Mouse (Mus musculus) stomach, embryonic 14.5 days (tissue): ENCODE results near the gene Arrb2. TPM values are rescaled to one million over a fixed set of nuclear protein-coding genes. Genes with fewer than 3 reads are reported as not detected.
"Not testable (repeated sequence)": the region's sequence is repeated elsewhere in the genome, so short reads cannot be mapped to it uniquely, and the experiment has no call there.

Experiments
- ATAC-seq: fragments of 200-750 bp; cut with Nextera tagmentation; 2 replicates; pipeline ENCODE4 v1.8.0; 2017; ENCODE audit warnings: low read depth, moderate TSS enrichment; ENCODE audit not compliant: insufficient number of reproducible peaks, insufficient read depth, low FRiP score
- H3K27ac ChIP-seq: fragments of 300-500 bp; sonication (generic); 2 replicates; pipeline ENCODE4 v1.5.1; 2014; ENCODE audit warnings: mild to moderate bottlenecking, low read length, moderate library complexity, mixed read lengths
- H3K27me3 ChIP-seq: fragments of 300-500 bp; sonication (generic); 2 replicates; pipeline ENCODE4 v1.6.1; 2014; ENCODE audit warnings: low read length, control low read depth, mixed read lengths; ENCODE audit not compliant: control insufficient read depth, insufficient read depth
- H3K36me3 ChIP-seq: fragments of 300-500 bp; sonication (generic); 2 replicates; pipeline ENCODE4 v1.6.1; 2014; ENCODE audit warnings: mild to moderate bottlenecking, control low read depth, low read length, moderate library complexity, mixed read lengths; ENCODE audit not compliant: control insufficient read depth, insufficient read depth
- H3K4me1 ChIP-seq: fragments of 300-500 bp; sonication (generic); 2 replicates; pipeline ENCODE4 v1.6.1; 2014; ENCODE audit warnings: low read length, control low read depth, mixed read lengths; ENCODE audit not compliant: control insufficient read depth, insufficient read depth
- H3K4me2 ChIP-seq: fragments of 300-500 bp; sonication (generic); replicated peaks from 2 replicates; pipeline ENCODE4 v1.6.1; 2014; ENCODE audit warnings: low read depth, low read length, control low read depth
- H3K4me3 ChIP-seq: fragments of 300-500 bp; sonication (generic); 2 replicates; pipeline ENCODE4 v1.5.1; 2014; ENCODE audit warnings: low read depth, low read length, control low read depth
- H3K9ac ChIP-seq: fragments of 300-500 bp; sonication (generic); replicated peaks from 2 replicates; pipeline ENCODE4 v1.6.1; 2014; ENCODE audit warnings: low read depth, mild to moderate bottlenecking, control low read depth, low read length, moderate library complexity, mixed read lengths
- H3K9me3 ChIP-seq: fragments of 300-500 bp; sonication (generic); 2 replicates; pipeline ENCODE4 v1.6.1; 2016; ENCODE audit warnings: low read depth, low read length, control low read depth; ENCODE audit not compliant: control insufficient read depth
- WGBS: fragments of 180-500 bp; shearing (Covaris S2); extraction: QIAGEN DNeasy Blood & Tissue Kit; methylation state at CpG from one replicate; pipeline ENCODE4 v1.1.7; 2014; 5-methylcytosine and 5-hydroxymethylcytosine counted together
- polyA plus RNA-seq: library from polyadenylated mRNA; unstranded; fragments of >200 nt; fragmentation: Nextera tagmentation; extraction: Ambion mirVana; gene quantifications from 2 replicates; pipeline ENCODE4 v1.2.1, GENCODE M21; 2014

The Arrb2 gene
- polyA plus RNA-seq, 1 experiment from 2014 or later, result 15.9 TPM

- Histone ChIP-seq H3K36me3 (no peaks in the 10 kb centered on the region), H3K27me3 (no peaks in the 10 kb centered on the region)
- WGBS, result 2% methylated on average over 3 of the region's 3 CpGs
Measured at GRCm38 (mm10) chr11:70413961-70414360, 18.5 kb upstream of the Arrb2 start.

GRCm38 (mm10) chr11:70418199-70418598 lies 14.2 kb upstream of the Arrb2 start:
- 62% methylated on average over 4 of the region's 4 CpGs for WGBS
- Histone ChIP-seq H3K4me3 (no peak overlapping the region), H3K4me2 (no peak overlapping the region), H3K9me3 (no peaks in the 10 kb centered on the region), H3K4me1 (no peaks in the 10 kb centered on the region), H3K9ac (no peak overlapping the region), H3K27me3 (no peaks in the 10 kb centered on the region), H3K36me3 (no peaks in the 10 kb centered on the region), H3K27ac (no peak overlapping the region)
- ATAC-seq, result no peak

More at GRCm38 (mm10) chr11:70413961-70414360, 18.5 kb upstream of the Arrb2 start:
- ATAC-seq, result no peak
- H3K27ac ChIP-seq, result no peak overlapping the region
- no peak overlapping the region for H3K4me2 ChIP-seq
- no peaks in the 10 kb centered on the region for H3K9me3 ChIP-seq
- H3K4me1 ChIP-seq, result peaks cover 2% of the 10 kb centered on the region
- H3K9ac ChIP-seq, result no peak overlapping the region
- no peak overlapping the region for H3K4me3 ChIP-seq

- WGBS, result 34% methylated on average over 5 of the region's 5 CpGs
- H3K4me1 ChIP-seq, result no peaks in the 10 kb centered on the region
- H3K9ac ChIP-seq, result no peak overlapping the region
- H3K27me3 ChIP-seq, result no peaks in the 10 kb centered on the region
- H3K27ac ChIP-seq, result no peak overlapping the region
- no peak overlapping the region for H3K4me3 ChIP-seq
- no peak for ATAC-seq
- no peak overlapping the region for H3K4me2 ChIP-seq
- no peaks in the 10 kb centered on the region for H3K36me3 ChIP-seq
- no peaks in the 10 kb centered on the region for H3K9me3 ChIP-seq
Measured at GRCm38 (mm10) chr11:70419486-70419885, 12.9 kb upstream of the Arrb2 start.

GRCm38 (mm10) chr11:70426598-70426997 lies 5.8 kb upstream of the Arrb2 start:
- H3K4me2 ChIP-seq, ATAC-seq, H3K27ac ChIP-seq, H3K9me3 ChIP-seq, H3K36me3 ChIP-seq, H3K4me3 ChIP-seq, H3K9ac ChIP-seq, H3K27me3 ChIP-seq, H3K4me1 ChIP-seq: not testable (repeated sequence)
- WGBS, result 78% methylated on average over 6 of the region's 6 CpGs

GRCm38 (mm10) chr11:70431574-70431973 lies 861 bp upstream of the Arrb2 start:
- Histone ChIP-seq H3K9ac (0 out of 2 replicates have a peak overlapping the region, but pooled peaks have one; percentile 18), H3K36me3 (no peaks in the 10 kb centered on the region; the same call in 1 of the 2 replicates), H3K4me3 (peak overlapping the region; percentile 70), H3K4me2 (peak overlapping the region; percentile 34; the same call in 1 of the 2 replicates), H3K27ac (peak overlapping the region; percentile 69; the same call in 1 of the 2 replicates), H3K4me1 (peaks cover 14% of the 10 kb centered on the region; the same call in 1 of the 2 replicates), H3K27me3 (no peaks in the 10 kb centered on the region), H3K9me3 (no peaks in the 10 kb centered on the region)
- 28% methylated on average over 5 of the region's 5 CpGs for WGBS
- no peak for ATAC-seq

GRCm38 (mm10) chr11:70432895-70433568 lies 597 bp downstream of the Arrb2 start:
- peaks cover 14% of the 10 kb centered on the region; the same call in 1 of the 2 replicates for H3K4me1 ChIP-seq
- H3K9ac ChIP-seq, result peak overlapping the region; percentile 65
- 8% methylated on average over 15 of the region's 15 CpGs for whole genome bisulfite sequencing
- H3K4me2 ChIP-seq, result peak overlapping the region; percentile 83
- peak overlapping the region; percentile 69 for H3K27ac ChIP-seq
- H3K4me3 ChIP-seq, result peak overlapping the region; percentile 70
- ATAC-seq, result peak; percentile 20; the same call in 1 of the 2 replicates
- H3K9me3 ChIP-seq, result no peaks in the 10 kb centered on the region
- no peaks in the 10 kb centered on the region for H3K27me3 ChIP-seq
- H3K36me3 ChIP-seq, result peaks cover 7% of the 10 kb centered on the region; the same call in 1 of the 2 replicates

GRCm38 (mm10) chr11:70433569-70433943 lies 1.1 kb downstream of the Arrb2 start:
- H3K4me2 ChIP-seq, result peak overlapping the region; percentile 83
- peak overlapping the region; percentile 70; the same call in 1 of the 2 replicates for H3K4me3 ChIP-seq
- peaks cover 13% of the 10 kb centered on the region for H3K36me3 ChIP-seq
- no peak for ATAC-seq
- H3K27me3 ChIP-seq, result no peaks in the 10 kb centered on the region
- no peak overlapping the region for H3K9ac ChIP-seq
- H3K9me3 ChIP-seq, result no peaks in the 10 kb centered on the region
- WGBS, result 80% methylated on average over 1 of the region's 1 CpGs
- H3K4me1 ChIP-seq, result peaks cover 14% of the 10 kb centered on the region; the same call in 1 of the 2 replicates
- no peak overlapping the region for H3K27ac ChIP-seq

GRCm38 (mm10) chr11:70433951-70434350 lies 1.5 kb downstream of the Arrb2 start:
- H3K27me3 ChIP-seq, result no peaks in the 10 kb centered on the region
- 90% methylated on average over 3 of the region's 3 CpGs for WGBS
- H3K9me3 ChIP-seq, result no peaks in the 10 kb centered on the region
- H3K27ac ChIP-seq, result no peak overlapping the region
- peaks cover 14% of the 10 kb centered on the region; the same call in 1 of the 2 replicates for H3K4me1 ChIP-seq
- H3K4me2 ChIP-seq, result no peak overlapping the region
- H3K36me3 ChIP-seq, result peaks cover 16% of the 10 kb centered on the region
- ATAC-seq, result no peak
- H3K9ac ChIP-seq, result no peak overlapping the region
- no peak overlapping the region for H3K4me3 ChIP-seq
